Mouse (Mus musculus) hindbrain, embryonic 12.5 days (tissue): ENCODE results near the gene Ccdc148. TPM values are rescaled to one million over a fixed set of nuclear protein-coding genes. Genes with fewer than 3 reads are reported as not detected.
A peak's percentile ranks its signal among the peaks of the same experiment; 100 is the strongest.

Experiments used
- ATAC-seq: fragments of 200-750 bp; cut with Nextera tagmentation; 2 replicates; pipeline ENCODE4 v1.8.0; 2017; ENCODE audit warnings: moderate TSS enrichment; ENCODE audit not compliant: low FRiP score
- H3K27ac ChIP-seq: fragments of 300-500 bp; sonication (generic); 2 replicates; pipeline ENCODE4 v1.5.1; 2016; ENCODE audit warnings: mild to moderate bottlenecking
- H3K27me3 ChIP-seq: fragments of 300-500 bp; sonication (generic); 2 replicates; pipeline ENCODE4 v1.6.1; 2016; ENCODE audit warnings: mild to moderate bottlenecking
- H3K36me3 ChIP-seq: fragments of 300-500 bp; sonication (generic); 2 replicates; pipeline ENCODE4 v1.6.1; 2016; ENCODE audit warnings: mild to moderate bottlenecking
- H3K4me1 ChIP-seq: fragments of 300-500 bp; sonication (generic); 2 replicates; pipeline ENCODE4 v1.6.1; 2016
- H3K4me2 ChIP-seq: fragments of 300-500 bp; sonication (generic); replicated peaks from 2 replicates; pipeline ENCODE4 v1.6.1; 2016; ENCODE audit warnings: mild to moderate bottlenecking
- H3K4me3 ChIP-seq: fragments of 300-500 bp; sonication (generic); 2 replicates; pipeline ENCODE4 v1.5.1; 2016; ENCODE audit warnings: mild to moderate bottlenecking
- H3K9ac ChIP-seq: fragments of 300-500 bp; sonication (generic); 2 replicates; pipeline ENCODE4 v1.6.1; 2016; ENCODE audit warnings: mild to moderate bottlenecking, moderate library complexity
- H3K9me3 ChIP-seq: fragments of 300-500 bp; sonication (generic); replicated peaks from 2 replicates; pipeline ENCODE4 v1.6.1; 2016; ENCODE audit warnings: mild to moderate bottlenecking
- WGBS: fragments of 180-500 bp; shearing (Covaris S2); methylation state at CpG from one replicate; pipeline ENCODE4 v1.1.7; 2016; 5-methylcytosine and 5-hydroxymethylcytosine counted together
- polyA plus RNA-seq: library from polyadenylated mRNA; unstranded; fragments of >200 nt; fragmentation: Nextera tagmentation; extraction: Ambion mirVana; gene quantifications from 2 replicates; pipeline ENCODE4 v1.2.1, GENCODE M21; 2016

Ccdc148 gene
- polyA plus RNA-seq, 1 experiment from 2014 or later, result 2.6 TPM

- Histone ChIP-seq H3K27me3 (no peaks in the 10 kb centered on the region), H3K27ac (no peak overlapping the region), H3K4me3 (no peak overlapping the region), H3K9ac (no peak overlapping the region), H3K36me3 (no peaks in the 10 kb centered on the region), H3K4me1 (no peaks in the 10 kb centered on the region), H3K4me2 (no peak overlapping the region), H3K9me3 (no peaks in the 10 kb centered on the region)
- ATAC-seq, result no peak
- WGBS, result 67% methylated on average over 8 of the region's 8 CpGs
These were observed 373.8 kb downstream of the Ccdc148 start for GRCm38 (mm10) chr2:58786681-58787080.

DNA sequence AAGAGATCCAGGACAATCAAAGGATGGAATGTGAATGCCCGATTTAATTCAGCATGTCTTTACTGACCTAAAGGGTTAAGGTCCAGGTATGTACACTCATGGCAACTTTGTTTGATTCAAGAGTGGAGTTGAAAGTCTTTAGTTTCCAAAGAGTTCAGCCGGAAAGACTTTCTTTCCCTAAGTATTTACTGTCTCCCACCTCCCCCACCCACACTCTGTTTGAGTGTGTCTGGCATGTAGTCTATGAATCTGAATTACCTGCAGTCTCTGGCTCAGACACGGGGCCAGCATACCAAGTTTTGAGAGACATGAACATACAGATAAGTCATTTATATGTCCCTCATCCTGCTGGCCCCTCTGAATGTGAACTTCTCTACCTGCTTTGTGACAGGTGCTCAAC is 374.3 kb downstream of the Ccdc148 start:
- no peak for ATAC-seq
- Histone ChIP-seq H3K4me2 (no peak overlapping the region), H3K4me3 (no peak overlapping the region), H3K27me3 (no peaks in the 10 kb centered on the region), H3K27ac (no peak overlapping the region), H3K9me3 (no peaks in the 10 kb centered on the region), H3K4me1 (no peaks in the 10 kb centered on the region), H3K9ac (no peak overlapping the region), H3K36me3 (no peaks in the 10 kb centered on the region)
- WGBS, result 85% methylated on average over 3 of the region's 3 CpGs

- no peak for ATAC-seq
- Histone ChIP-seq H3K9me3 (no peaks in the 10 kb centered on the region), H3K36me3 (no peaks in the 10 kb centered on the region), H3K4me2 (no peak overlapping the region), H3K9ac (no peak overlapping the region), H3K4me3 (no peak overlapping the region), H3K4me1 (no peaks in the 10 kb centered on the region), H3K27me3 (no peaks in the 10 kb centered on the region), H3K27ac (no peak overlapping the region)
- 76% methylated on average over 1 of the region's 1 CpGs for WGBS
These were observed 377.0 kb downstream of the Ccdc148 start for GRCm38 (mm10) chr2:58783526-58783925.

GRCm38 (mm10) chr2:58778986-58779495 is 381.4 kb downstream of the Ccdc148 start:
- H3K36me3 ChIP-seq, result no peaks in the 10 kb centered on the region
- H3K4me1 ChIP-seq, result no peaks in the 10 kb centered on the region
- H3K4me3 ChIP-seq, result no peak overlapping the region
- H3K9ac ChIP-seq, result no peak overlapping the region
- H3K27me3 ChIP-seq, result no peaks in the 10 kb centered on the region
- ATAC-seq, result no peak
- no peak overlapping the region for H3K27ac ChIP-seq
- no peak overlapping the region for H3K4me2 ChIP-seq
- 91% methylated on average over 3 of the region's 3 CpGs for WGBS
- H3K9me3 ChIP-seq, result no peaks in the 10 kb centered on the region

DNA sequence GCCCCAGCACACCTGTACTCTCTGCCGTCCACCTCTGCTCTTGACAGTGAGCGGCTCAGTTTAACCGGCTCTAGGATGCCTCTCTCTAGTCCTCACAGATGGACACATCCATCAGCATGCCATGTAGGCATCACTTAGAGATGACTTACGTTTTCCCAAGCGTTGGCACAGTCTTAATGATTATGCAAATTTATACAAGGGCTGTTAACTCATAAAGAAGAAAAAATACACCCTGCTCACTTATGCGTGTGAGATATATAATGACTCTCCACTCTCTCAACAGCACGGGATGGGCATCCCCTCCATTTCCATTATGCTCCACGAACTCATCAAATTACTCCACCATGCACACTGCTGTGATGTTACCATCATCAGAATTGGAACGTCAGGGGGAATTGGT is 386.6 kb downstream of the Ccdc148 start:
- peak; percentile 83 for ATAC-seq

More for the DNA sequence above, 386.6 kb downstream of the Ccdc148 start:
- Histone ChIP-seq H3K4me3 (no peak overlapping the region), H3K27ac (no peak overlapping the region), H3K36me3 (no peaks in the 10 kb centered on the region), H3K9me3 (no peaks in the 10 kb centered on the region), H3K4me2 (no peak overlapping the region), H3K9ac (no peak overlapping the region), H3K4me1 (no peaks in the 10 kb centered on the region), H3K27me3 (no peaks in the 10 kb centered on the region)
- WGBS, result 76% methylated on average over 9 of the region's 9 CpGs

Other genes with a start within 250 kb of the Ccdc148 start
- gene Pkp4, start 167 bp upstream of the Ccdc148 start, polyA plus RNA-seq, result 16.4 and 20.0 TPM in 2 replicates